Mouse (Mus musculus) intestine, postnatal 0 days (tissue): Measurements from ENCODE around the gene Trim23. TPM values are rescaled to one million over a fixed set of nuclear protein-coding genes. Genes with fewer than 3 reads are reported as not detected.
"Not testable (repeated sequence)": the region's sequence is repeated elsewhere in the genome, so short reads cannot be mapped to it uniquely, and the experiment has no call there.

ENCODE experiments used
- ATAC-seq: fragments of 200-750 bp; cut with Nextera tagmentation; 2 replicates; pipeline ENCODE4 v1.8.0; 2017; ENCODE audit warnings: mild to moderate bottlenecking, moderate TSS enrichment, moderate library complexity
- H3K27ac ChIP-seq: fragments of 300-500 bp; sonication (generic); 2 replicates; pipeline ENCODE4 v1.5.1; 2014; ENCODE audit warnings: mild to moderate bottlenecking, low read depth, low read length, moderate library complexity
- H3K27me3 ChIP-seq: fragments of 300-500 bp; sonication (generic); replicated peaks from 2 replicates; pipeline ENCODE4 v1.6.1; 2014; ENCODE audit warnings: low read length, mixed read lengths; ENCODE audit not compliant: control insufficient read depth, insufficient read depth
- H3K36me3 ChIP-seq: fragments of 300-500 bp; sonication (generic); 2 replicates; pipeline ENCODE4 v1.6.1; 2014; ENCODE audit warnings: mild to moderate bottlenecking, moderate library complexity; ENCODE audit not compliant: control insufficient read depth, insufficient read depth
- H3K4me1 ChIP-seq: fragments of 300-500 bp; sonication (generic); replicated peaks from 2 replicates; pipeline ENCODE4 v1.6.1; 2014; ENCODE audit warnings: antibody characterized with exemption, low read length, mixed read lengths; ENCODE audit not compliant: control insufficient read depth, insufficient read depth
- H3K4me2 ChIP-seq: fragments of 300-500 bp; sonication (generic); replicated peaks from 2 replicates; pipeline ENCODE4 v1.6.1; 2014; ENCODE audit warnings: low read depth, mild to moderate bottlenecking, moderate library complexity
- H3K4me3 ChIP-seq: fragments of 300-500 bp; sonication (generic); 2 replicates; pipeline ENCODE4 v1.5.1; 2014; ENCODE audit warnings: low read depth, low read length
- H3K9ac ChIP-seq: fragments of 300-500 bp; sonication (generic); 2 replicates; pipeline ENCODE4 v1.6.1; 2014; ENCODE audit warnings: mild to moderate bottlenecking, low read depth, low read length
- H3K9me3 ChIP-seq: fragments of 300-500 bp; sonication (generic); 2 replicates; pipeline ENCODE4 v1.6.1; 2016; ENCODE audit warnings: mixed run types; ENCODE audit not compliant: control insufficient read depth
- CTCF ChIP-seq: sonication (generic); IDR thresholded peaks from 2 replicates; pipeline ENCODE4 v1.5.1; 2016; ENCODE audit warnings: low read depth, mild to moderate bottlenecking, control low read depth, antibody characterized with exemption, moderate library complexity
- WGBS: fragments of 180-500 bp; shearing (Covaris S2); extraction: QIAGEN DNeasy Blood & Tissue Kit; methylation state at CpG from one replicate; pipeline ENCODE4 v1.1.7; 2014; 5-methylcytosine and 5-hydroxymethylcytosine counted together
- polyA plus RNA-seq: library from polyadenylated mRNA; unstranded; fragments of >200 nt; fragmentation: Nextera tagmentation; extraction: Ambion mirVana; gene quantifications from 2 replicates; pipeline ENCODE4 v1.2.1, GENCODE M21; 2015

Trim23 gene
- polyA plus RNA-seq, 1 experiment from 2014 or later: 5.4 TPM

DNA sequence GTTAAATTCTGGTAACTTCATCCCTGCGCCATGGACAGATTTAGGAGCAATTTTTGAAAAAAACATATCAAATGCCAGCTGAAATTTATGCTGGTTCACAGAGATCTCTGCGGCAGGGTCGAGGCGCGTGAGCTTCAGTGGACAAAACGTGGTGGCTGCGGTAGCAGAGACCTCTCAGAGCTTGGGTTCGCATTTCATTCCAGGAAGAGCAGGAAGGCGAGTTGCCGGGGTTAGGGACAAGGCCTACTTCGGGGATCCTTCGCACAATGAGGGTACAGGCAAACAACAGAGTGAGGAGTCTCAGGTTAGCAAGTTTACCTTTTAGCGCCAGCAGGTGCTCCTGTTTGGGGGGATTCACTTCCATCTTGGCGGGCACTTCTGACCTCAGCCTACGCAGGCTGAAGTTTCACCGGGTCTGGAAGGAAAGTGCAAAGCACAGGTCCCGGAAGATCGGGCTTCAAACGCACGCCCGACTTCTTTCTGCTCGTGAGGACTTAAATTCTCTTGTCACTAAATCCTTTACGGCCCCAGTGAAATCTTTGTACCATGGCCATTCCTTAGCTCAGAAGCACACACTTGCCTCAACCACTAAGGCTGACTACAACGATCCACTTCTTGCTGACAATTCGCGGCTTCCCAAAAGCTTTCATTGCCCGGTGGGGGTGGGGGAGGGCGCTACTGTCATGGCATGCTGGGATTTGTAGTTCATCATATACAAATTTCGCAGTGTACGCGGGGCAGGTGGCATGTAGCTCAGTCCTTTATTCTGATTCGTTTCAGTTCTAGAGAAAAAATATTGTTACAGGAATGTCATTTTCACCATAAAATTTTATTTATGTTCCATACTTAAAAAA lies 574 bp upstream of the Trim23 start, which contains the start of gene Trappc13:
TSS of gene Trappc13 (minus strand) at position 674 of the 854 bp plus-strand sequence.
- peak; percentile 88 for ATAC-seq
- H3K9ac ChIP-seq: peak within 1 kb of the TSS; percentile 85
- H3K27me3 ChIP-seq: no peaks in the 10 kb centered on the region
- peaks cover 4% of the 10 kb centered on the region; the same call in 1 of the 2 replicates for H3K36me3 ChIP-seq
- peak within 1 kb of the TSS; percentile 83 for H3K27ac ChIP-seq
- no peak for TF ChIP-seq CTCF
- H3K4me1 ChIP-seq: 0 out of 2 replicates have a peak, but pooled peaks cover 4% of the 10 kb centered on the region
- H3K9me3 ChIP-seq: no peaks in the 10 kb centered on the region
- WGBS: under 1% methylated on average over 32 of the region's 32 CpGs
- H3K4me2 ChIP-seq: peak within 1 kb of the TSS; percentile 80
- H3K4me3 ChIP-seq: peak within 1 kb of the TSS; percentile 91

DNA sequence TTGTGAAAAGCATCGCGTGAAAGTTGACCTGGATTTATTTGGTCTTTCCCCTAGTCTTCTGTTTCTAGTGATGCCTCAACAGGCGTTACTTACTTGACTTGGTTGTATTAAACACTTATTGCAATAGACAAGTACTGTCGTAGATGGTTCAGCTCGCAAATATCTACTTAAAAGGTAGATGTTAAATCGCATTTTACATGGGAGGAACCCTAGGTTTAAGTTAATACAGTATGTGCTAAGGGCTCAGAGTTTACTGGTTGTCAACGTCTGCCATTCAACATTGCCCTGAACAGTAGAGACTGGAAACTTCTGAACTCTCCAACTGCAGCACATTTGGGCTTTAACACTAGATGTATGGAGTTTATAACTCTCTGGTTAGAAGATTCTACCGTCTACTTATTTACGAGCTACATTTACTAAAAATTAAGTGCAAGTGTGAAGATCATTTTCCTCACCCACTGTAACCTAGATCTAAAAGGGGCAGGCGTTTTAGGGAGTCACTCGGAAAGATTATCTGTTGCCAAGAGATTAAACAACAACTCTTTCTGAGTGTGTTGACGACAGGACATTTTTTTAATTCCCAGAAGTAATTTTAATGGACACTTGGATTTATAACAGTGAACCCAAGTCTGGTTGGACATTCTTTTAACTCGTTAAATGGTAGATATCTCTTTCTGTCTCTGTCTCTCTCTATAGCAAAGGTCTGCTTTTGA lies 735 bp downstream of the Trim23 start:
- 0 out of 2 replicates have a peak, but pooled peaks cover 4% of the 10 kb centered on the region for H3K4me1 ChIP-seq
- H3K9me3 ChIP-seq: no peaks in the 10 kb centered on the region
- TF ChIP-seq CTCF: no peak
- ATAC-seq: no peak
- H3K9ac ChIP-seq: peak overlapping the region; percentile 85
- peak overlapping the region; percentile 57; the same call in 1 of the 2 replicates for H3K27ac ChIP-seq
- peaks cover 4% of the 10 kb centered on the region; the same call in 1 of the 2 replicates for H3K36me3 ChIP-seq
- H3K27me3 ChIP-seq: no peaks in the 10 kb centered on the region
- H3K4me2 ChIP-seq: peak overlapping the region; percentile 80
- H3K4me3 ChIP-seq: peak overlapping the region; percentile 91
- 10% methylated on average over 13 of the region's 13 CpGs for WGBS

DNA sequence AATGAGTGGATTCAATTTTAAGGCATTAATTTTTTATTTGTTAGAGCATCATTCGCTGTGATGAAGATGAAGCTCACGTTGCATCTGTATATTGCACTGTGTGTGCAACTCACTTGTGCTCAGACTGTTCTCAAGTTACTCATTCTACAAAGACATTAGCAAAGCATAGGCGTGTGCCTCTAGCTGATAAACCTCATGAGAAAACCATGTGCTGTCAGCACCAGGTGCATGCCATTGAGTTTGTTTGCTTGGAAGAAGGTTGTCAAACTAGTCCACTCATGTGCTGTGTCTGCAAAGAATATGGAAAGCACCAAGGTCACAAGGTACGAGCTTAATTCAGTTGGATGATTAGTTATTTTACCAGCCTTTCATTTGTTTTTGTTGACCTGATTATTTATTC lies 8.8 kb downstream of the Trim23 start:
- no peak overlapping the region for H3K4me2 ChIP-seq
- no peaks in the 10 kb centered on the region for H3K4me1 ChIP-seq
- TF ChIP-seq CTCF: no peak
- peaks cover 26% of the 10 kb centered on the region for H3K36me3 ChIP-seq
- no peaks in the 10 kb centered on the region for H3K27me3 ChIP-seq
- no peaks in the 10 kb centered on the region for H3K9me3 ChIP-seq
- no peak overlapping the region for H3K4me3 ChIP-seq
- H3K9ac ChIP-seq: no peak overlapping the region
- ATAC-seq: peak; percentile 69
- WGBS: 61% methylated on average over 4 of the region's 4 CpGs
- H3K27ac ChIP-seq: no peak overlapping the region

DNA sequence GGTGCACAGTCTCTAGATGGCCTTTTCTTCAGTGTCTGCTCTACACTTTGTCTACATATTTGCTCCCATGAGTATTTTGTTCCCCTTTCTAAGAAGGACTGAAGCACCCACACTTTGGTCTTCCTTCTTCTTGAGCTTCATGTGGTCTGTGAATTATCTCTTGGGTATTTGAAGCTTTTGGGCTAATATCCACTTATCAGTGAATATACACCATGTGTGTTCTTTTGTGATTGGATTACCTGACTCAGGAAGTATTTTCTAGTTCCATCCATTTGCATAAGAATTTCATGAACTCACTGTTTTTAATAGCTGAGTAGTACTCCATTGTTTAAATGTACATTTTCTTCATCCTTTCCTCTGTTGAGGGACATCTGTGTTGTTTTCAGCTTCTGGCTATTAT lies 17.3 kb downstream of the Trim23 start:
- H3K27ac ChIP-seq, H3K4me1 ChIP-seq, H3K9me3 ChIP-seq, H3K27me3 ChIP-seq, H3K9ac ChIP-seq, H3K4me3 ChIP-seq, ATAC-seq, H3K4me2 ChIP-seq: not testable (repeated sequence)
- H3K36me3 ChIP-seq: peaks cover 31% of the 10 kb centered on the region

DNA sequence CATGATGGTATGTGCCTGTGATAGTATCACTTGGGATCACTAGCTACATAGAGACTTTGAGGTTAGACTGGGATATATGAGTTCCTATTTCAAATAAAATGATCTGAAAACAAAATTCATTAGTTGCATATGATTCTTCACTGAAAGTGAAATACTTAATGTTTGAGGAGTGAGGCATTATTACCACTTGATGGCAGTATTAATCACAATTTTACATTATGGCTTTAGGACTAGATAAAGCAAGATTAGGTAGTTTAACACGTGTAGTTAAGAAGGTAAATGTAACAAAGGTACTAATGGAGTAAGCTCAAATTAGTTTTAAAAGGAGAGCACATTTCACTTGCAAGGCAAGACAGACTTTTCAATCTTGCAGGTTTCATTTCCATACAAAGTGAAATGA lies 25.7 kb downstream of the Trim23 start:
- H3K27ac ChIP-seq: no peak overlapping the region
- no peak overlapping the region for H3K4me2 ChIP-seq
- H3K9me3 ChIP-seq: no peaks in the 10 kb centered on the region
- TF ChIP-seq CTCF: peak; percentile 47
- 44% methylated on average over 1 of the region's 1 CpGs for WGBS
- peaks cover 20% of the 10 kb centered on the region for H3K36me3 ChIP-seq
- H3K27me3 ChIP-seq: no peaks in the 10 kb centered on the region
- no peaks in the 10 kb centered on the region for H3K4me1 ChIP-seq
- ATAC-seq: no peak
- H3K4me3 ChIP-seq: no peak overlapping the region
- no peak overlapping the region for H3K9ac ChIP-seq

DNA sequence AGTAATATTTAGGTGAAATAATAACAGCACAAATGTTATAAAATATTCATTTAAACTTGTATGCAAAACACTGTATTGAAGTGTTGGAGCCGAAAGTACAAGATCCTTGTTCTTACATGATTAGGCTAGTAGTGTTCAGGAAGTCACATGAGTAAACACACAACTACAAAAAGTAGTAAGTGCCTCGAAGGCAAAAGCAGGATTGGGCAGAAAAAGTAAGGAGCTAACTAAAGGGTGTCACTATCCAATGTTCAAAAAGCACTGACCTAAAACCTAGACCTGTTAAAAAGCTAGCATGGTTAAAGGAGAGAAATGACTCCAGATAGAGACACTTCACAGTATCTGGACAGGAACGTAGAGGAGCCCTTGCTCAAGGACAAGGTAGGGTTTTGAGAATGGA lies 48.9 kb downstream of the Trim23 start:
- peak overlapping the region; percentile 74 for H3K4me2 ChIP-seq
- H3K36me3 ChIP-seq: peaks cover 4% of the 10 kb centered on the region; the same call in 1 of the 2 replicates
- no peaks in the 10 kb centered on the region for H3K9me3 ChIP-seq
- no peak overlapping the region for H3K27ac ChIP-seq
- H3K4me1 ChIP-seq: no peaks in the 10 kb centered on the region
- no peak for ATAC-seq
- peak overlapping the region; percentile 85; the same call in 1 of the 2 replicates for H3K9ac ChIP-seq
- peak overlapping the region; percentile 91 for H3K4me3 ChIP-seq
- no peak for TF ChIP-seq CTCF
- WGBS: 24% methylated on average over 3 of the region's 3 CpGs
- H3K27me3 ChIP-seq: no peaks in the 10 kb centered on the region
